Mouse (Mus musculus) hindbrain, embryonic 13.5 days (tissue): Measurements from ENCODE around the gene Olfr1116. TPM values are rescaled to one million over a fixed set of nuclear protein-coding genes. Genes with fewer than 3 reads are reported as not detected.
"Not testable (repeated sequence)": the region's sequence is repeated elsewhere in the genome, so short reads cannot be mapped to it uniquely, and the experiment has no call there.

Experiments
- ATAC-seq: fragments of 200-750 bp; cut with Nextera tagmentation; 2 replicates; pipeline ENCODE4 v1.8.0; 2017; ENCODE audit warnings: moderate TSS enrichment; ENCODE audit not compliant: low FRiP score
- H3K27ac ChIP-seq: fragments of 300-500 bp; sonication (generic); 2 replicates; pipeline ENCODE4 v1.5.1; 2015; ENCODE audit warnings: inconsistent platforms, mild to moderate bottlenecking, moderate library complexity
- H3K27me3 ChIP-seq: fragments of 300-500 bp; sonication (generic); 2 replicates; pipeline ENCODE4 v1.6.1; 2015; ENCODE audit warnings: mild to moderate bottlenecking, inconsistent platforms
- H3K36me3 ChIP-seq: fragments of 300-500 bp; sonication (generic); 2 replicates; pipeline ENCODE4 v1.6.1; 2015; ENCODE audit warnings: mild to moderate bottlenecking, inconsistent platforms
- H3K4me1 ChIP-seq: fragments of 300-500 bp; sonication (generic); replicated peaks from 2 replicates; pipeline ENCODE4 v1.6.1; 2015; ENCODE audit warnings: inconsistent platforms
- H3K4me2 ChIP-seq: fragments of 300-500 bp; sonication (generic); 2 replicates; pipeline ENCODE4 v1.6.1; 2015; ENCODE audit warnings: inconsistent platforms, mild to moderate bottlenecking, moderate library complexity
- H3K4me3 ChIP-seq: fragments of 300-500 bp; sonication (generic); 2 replicates; pipeline ENCODE4 v1.5.1; 2015; ENCODE audit warnings: mild to moderate bottlenecking, inconsistent platforms
- H3K9ac ChIP-seq: fragments of 300-500 bp; sonication (generic); 2 replicates; pipeline ENCODE4 v1.6.1; 2015; ENCODE audit warnings: mild to moderate bottlenecking, inconsistent platforms
- H3K9me3 ChIP-seq: fragments of 300-500 bp; sonication (generic); 2 replicates; pipeline ENCODE4 v1.6.1; 2016; ENCODE audit warnings: inconsistent platforms
- WGBS: fragments of 180-500 bp; shearing (Covaris S2); methylation state at CpG from one replicate; pipeline ENCODE4 v1.1.7; 2015; 5-methylcytosine and 5-hydroxymethylcytosine counted together
- microRNA-seq: library from miRNA; unstranded; fragments of <30 nt; microRNA quantifications from one replicate; pipeline ENCODE4, GENCODE M21; 2016
- polyA plus RNA-seq: library from polyadenylated mRNA; unstranded; fragments of >200 nt; fragmentation: Nextera tagmentation; extraction: Ambion mirVana; gene quantifications from 2 replicates; pipeline ENCODE4 v1.2.1, GENCODE M21; 2015

Olfr1116 gene
- polyA plus RNA-seq, result not detected in 2 replicates

DNA sequence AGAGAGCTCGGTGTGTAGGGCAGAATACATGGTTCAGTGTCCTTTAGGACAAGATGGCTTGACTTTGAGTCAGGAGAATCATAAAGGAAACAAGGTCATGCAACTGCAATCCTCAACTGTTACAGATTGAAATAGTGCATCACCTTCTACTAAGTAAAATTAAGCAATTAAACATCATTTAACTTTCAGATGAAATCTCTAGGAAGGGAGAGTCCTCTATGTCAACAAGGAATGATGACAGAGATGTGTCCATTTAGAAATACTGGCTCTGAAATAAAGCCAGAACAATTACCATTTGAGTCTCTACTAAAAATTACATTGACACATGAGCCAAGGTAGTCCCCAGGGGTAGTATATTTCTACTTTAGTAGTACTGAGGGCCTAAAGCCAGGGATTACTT is at the start of gene Olfr1116:
Gene Olfr1116 (plus strand): TSS at position 301 of the 400 bp plus-strand sequence.
- Histone ChIP-seq H3K36me3 (no peaks in the 10 kb centered on the region), H3K27ac (no peak within 1 kb of the TSS), H3K9me3 (no peaks in the 10 kb centered on the region), H3K9ac (no peak within 1 kb of the TSS), H3K4me1 (no peaks in the 10 kb centered on the region), H3K27me3 (no peaks in the 10 kb centered on the region), H3K4me2 (no peak within 1 kb of the TSS), H3K4me3 (no peak within 1 kb of the TSS)
- WGBS, result 84% methylated on average over 1 of the region's 1 CpGs
- no peak for ATAC-seq

DNA sequence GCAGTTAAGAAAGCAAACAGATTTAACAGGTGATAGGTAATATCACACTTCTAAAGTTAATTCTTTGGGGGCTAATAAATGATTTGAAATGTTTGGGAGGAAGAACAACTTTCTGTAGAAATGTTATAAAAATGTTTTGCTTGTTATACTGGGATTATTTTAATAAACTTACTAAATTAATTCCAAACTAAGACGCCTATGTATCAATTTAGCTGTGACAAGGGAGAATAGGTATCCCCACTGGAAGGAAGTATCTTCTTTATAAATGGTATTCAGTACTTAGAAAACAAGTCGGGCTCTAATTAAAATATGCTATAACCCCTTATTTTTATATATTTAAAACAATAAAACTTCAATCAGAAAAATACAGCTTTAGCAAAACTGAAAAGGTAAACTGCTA is 19.6 kb upstream of the Olfr1116 start, which contains the start of gene Olfr1115:
Gene Olfr1115 (plus strand): TSS at position 301 of the 400 bp plus-strand sequence.
- Histone ChIP-seq H3K4me1 (no peaks in the 10 kb centered on the region), H3K4me3 (no peak within 1 kb of the TSS), H3K36me3 (no peaks in the 10 kb centered on the region), H3K27me3 (no peaks in the 10 kb centered on the region), H3K9ac (no peak within 1 kb of the TSS), H3K4me2 (no peak within 1 kb of the TSS), H3K27ac (no peak within 1 kb of the TSS), H3K9me3 (no peaks in the 10 kb centered on the region)
- 90% methylated on average over 2 of the region's 2 CpGs for WGBS
- no peak for ATAC-seq

DNA sequence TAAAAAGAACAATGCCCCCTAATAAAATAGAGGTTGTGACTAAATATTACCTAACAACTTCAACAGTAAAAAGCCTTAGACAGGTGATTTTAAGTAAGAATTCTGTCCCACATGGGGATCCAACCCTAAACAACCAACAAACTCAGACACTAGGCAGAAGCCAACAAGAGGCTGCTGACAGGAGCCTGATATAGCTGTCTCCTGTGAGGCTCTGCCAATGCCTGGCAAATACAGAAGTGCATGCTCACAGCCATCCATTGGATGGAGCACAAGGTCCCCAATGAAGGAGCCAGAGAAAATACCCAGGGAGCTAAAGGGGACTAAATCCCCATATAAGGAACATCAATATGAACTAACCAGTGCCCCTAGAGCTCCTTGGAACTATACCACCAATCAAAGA is 26.6 kb downstream of the Olfr1116 start:
- H3K4me1 ChIP-seq, H3K27me3 ChIP-seq, H3K4me3 ChIP-seq, H3K9me3 ChIP-seq, H3K36me3 ChIP-seq, H3K27ac ChIP-seq, ATAC-seq, H3K9ac ChIP-seq, H3K4me2 ChIP-seq: not testable (repeated sequence)

DNA sequence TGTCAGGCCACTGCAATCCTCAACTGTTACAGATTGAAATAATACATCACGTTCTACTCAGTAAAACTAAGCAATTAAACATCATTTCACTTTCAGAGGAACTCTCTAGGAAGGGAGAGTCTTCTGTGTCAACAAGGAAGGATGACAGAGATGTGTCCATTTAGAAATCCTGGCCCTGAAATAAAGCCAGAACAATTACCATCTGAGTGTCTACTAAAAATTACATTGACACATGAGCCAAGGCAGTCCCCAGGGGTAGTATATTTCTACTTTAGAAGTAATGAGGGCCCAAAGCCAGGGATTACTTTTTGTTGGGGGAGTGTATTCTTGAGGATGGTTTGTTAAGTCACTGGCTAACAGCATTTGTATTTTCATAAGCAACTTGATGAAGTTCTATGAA is 39.9 kb downstream of the Olfr1116 start, which contains the start of gene Olfr1118:
Gene Olfr1118 (plus strand): TSS at position 301 of the 400 bp plus-strand sequence.
- H3K27me3 ChIP-seq, result no peaks in the 10 kb centered on the region
- no peaks in the 10 kb centered on the region for H3K9me3 ChIP-seq
- H3K4me1 ChIP-seq, result no peaks in the 10 kb centered on the region
- H3K9ac ChIP-seq, result no peak within 1 kb of the TSS
- H3K4me3 ChIP-seq, result no peak within 1 kb of the TSS
- no peak within 1 kb of the TSS for H3K4me2 ChIP-seq
- H3K36me3 ChIP-seq, result no peaks in the 10 kb centered on the region
- WGBS, result 77% methylated on average over 1 of the region's 1 CpGs
- ATAC-seq, result no peak
- H3K27ac ChIP-seq, result no peak within 1 kb of the TSS

Small RNA genes lying within 50 kb of the gene (microRNA-seq; reads per million reads assigned to microRNA genes)
- gene Gm27438, result not detected

Other genes starting within 250 kb of the Olfr1116 start
- not detected in 2 replicates for gene Olfr1104, start 240.5 kb upstream of the Olfr1116 start, polyA plus RNA-seq
- gene Olfr1105, start 231.0 kb upstream of the Olfr1116 start, polyA plus RNA-seq, result not detected in 2 replicates
- not detected in 2 replicates for gene Olfr1106, start 215.3 kb upstream of the Olfr1116 start, polyA plus RNA-seq
- not detected in 2 replicates for gene Olfr1107, start 191.7 kb upstream of the Olfr1116 start, polyA plus RNA-seq
- gene Olfr1109, start 171.5 kb upstream of the Olfr1116 start, polyA plus RNA-seq, result not detected in 2 replicates
- gene Olfr259, start 153.0 kb upstream of the Olfr1116 start, polyA plus RNA-seq, result not detected in 2 replicates
- gene Olfr1110, start 127.2 kb upstream of the Olfr1116 start, polyA plus RNA-seq, result not detected in 2 replicates
- gene Olfr1111, start 114.9 kb upstream of the Olfr1116 start, polyA plus RNA-seq, result not detected in 2 replicates
- not detected in 2 replicates for gene Olfr1112, start 79.7 kb upstream of the Olfr1116 start, polyA plus RNA-seq
- gene Olfr1113, start 58.6 kb upstream of the Olfr1116 start, polyA plus RNA-seq, result not detected in 2 replicates
- not detected in 2 replicates for gene Olfr1115, start 19.5 kb upstream of the Olfr1116 start, polyA plus RNA-seq
- gene Olfr1118, start 40.0 kb downstream of the Olfr1116 start, polyA plus RNA-seq, result not detected in 2 replicates
- gene Olfr1120, start 87.3 kb downstream of the Olfr1116 start, polyA plus RNA-seq, result not detected in 2 replicates
- not detected in 2 replicates for gene Olfr1121, start 102.4 kb downstream of the Olfr1116 start, polyA plus RNA-seq
- not detected in 2 replicates for gene Olfr1122, start 118.3 kb downstream of the Olfr1116 start, polyA plus RNA-seq
- gene Olfr1123, start 149.1 kb downstream of the Olfr1116 start, polyA plus RNA-seq, result not detected in 2 replicates
- 0.08 TPM in 1 of 2 replicates, not detected in the other for gene Olfr1124, start 162.7 kb downstream of the Olfr1116 start, polyA plus RNA-seq
- not detected in 2 replicates for gene Olfr1126, start 186.4 kb downstream of the Olfr1116 start, polyA plus RNA-seq
- gene Pramel7, start 229.6 kb downstream of the Olfr1116 start, polyA plus RNA-seq, result not detected in 2 replicates
- gene Pramel6, start 239.0 kb downstream of the Olfr1116 start, polyA plus RNA-seq, result not detected in 2 replicates